Mouse (Mus musculus): ENCODE measurements around the gene Rusc2. TPM values are rescaled to one million over a fixed set of nuclear protein-coding genes. Genes with fewer than 3 reads are reported as not detected.

The Rusc2 gene
- polyA plus RNA-seq, 1 experiment from 2014 or later = 23.4 TPM

- Histone ChIP-seq H3K27me3 (replicated peaks; ENCODE audit: insufficient read depth, low read length) (0 out of 2 replicates have a peak, but pooled peaks cover 7% of the 10 kb centered on the region), H3K9ac (replicated peaks; ENCODE audit: low read depth) (no peak overlapping the region), H3K36me3 (ENCODE audit: insufficient read depth, low read length) (no peaks in the 10 kb centered on the region), H3K4me2 (replicated peaks; ENCODE audit: low read depth, low read length) (peak overlapping the region; percentile 35), H3K4me1 (ENCODE audit: insufficient read depth, low read depth, low read length) (peaks cover 4% of the 10 kb centered on the region; the same call in 1 of the 2 replicates), H3K9me3 (ENCODE audit: low read length) (no peaks in the 10 kb centered on the region), H3K27ac (ENCODE audit: low read length) (no peak overlapping the region), H3K4me3 (ENCODE audit: low read depth, low read length) (0 out of 2 replicates have a peak overlapping the region, but pooled peaks have one; percentile 8)
- ATAC-seq (0 out of 2 replicates have a peak, but pooled peaks have one; percentile 11), DNase-seq (ENCODE audit: low spot score) (no peak)
- under 1% methylated on average over 16 of the region's 18 CpGs for WGBS
- no peak for TF ChIP-seq CTCF (IDR thresholded peaks at IDR 0.05)
- TF ChIP-seq EP300 (IDR thresholded peaks at IDR 0.05) = no peak
Observed at GRCm38 (mm10) chr4:43453413-43453812, 71.6 kb downstream of the Rusc2 start.

- H3K27me3 ChIP-seq (replicated peaks; ENCODE audit: insufficient read depth, low read length) = 0 out of 2 replicates have a peak, but pooled peaks cover 7% of the 10 kb centered on the region
- H3K4me3 ChIP-seq (ENCODE audit: low read depth, low read length) = 0 out of 2 replicates have a peak within 1 kb of the TSS, but pooled peaks have one; percentile 8
- no peak within 1 kb of the TSS for H3K27ac ChIP-seq (ENCODE audit: low read length)
- no peak for ATAC-seq
- 25% methylated on average over 20 of the region's 20 CpGs for WGBS
- H3K9ac ChIP-seq (replicated peaks; ENCODE audit: low read depth) = no peak within 1 kb of the TSS
- no peaks in the 10 kb centered on the region for H3K36me3 ChIP-seq (ENCODE audit: insufficient read depth, low read length)
- TF ChIP-seq EP300 (IDR thresholded peaks at IDR 0.05) = no peak
- TF ChIP-seq CTCF (IDR thresholded peaks at IDR 0.05) = peak; percentile 32; the same call in 1 of the 2 replicates
- no peaks in the 10 kb centered on the region for H3K9me3 ChIP-seq (ENCODE audit: low read length)
- peak within 1 kb of the TSS; percentile 35 for H3K4me2 ChIP-seq (replicated peaks; ENCODE audit: low read depth, low read length)
- DNase-seq (ENCODE audit: low spot score) = peak; percentile 42
- H3K4me1 ChIP-seq (ENCODE audit: insufficient read depth, low read depth, low read length) = peaks cover 4% of the 10 kb centered on the region; the same call in 1 of the 2 replicates
Observed at GRCm38 (mm10) chr4:43454041-43454836, 72.5 kb downstream of the Rusc2 start, which contains the start of gene Cd72. TSS of gene Cd72 (minus strand) at chr4:43454628.

GRCm38 (mm10) chr4:43456470-43456869 is 74.7 kb downstream of the Rusc2 start:
- Histone ChIP-seq H3K4me2 (replicated peaks; ENCODE audit: low read depth, low read length) (no peak overlapping the region), H3K4me3 (ENCODE audit: low read depth, low read length) (no peak overlapping the region), H3K27me3 (replicated peaks; ENCODE audit: insufficient read depth, low read length) (0 out of 2 replicates have a peak, but pooled peaks cover 7% of the 10 kb centered on the region), H3K4me1 (ENCODE audit: insufficient read depth, low read depth, low read length) (peaks cover 4% of the 10 kb centered on the region; the same call in 1 of the 2 replicates), H3K9ac (replicated peaks; ENCODE audit: low read depth) (no peak overlapping the region), H3K9me3 (ENCODE audit: low read length) (no peaks in the 10 kb centered on the region), H3K36me3 (ENCODE audit: insufficient read depth, low read length) (no peaks in the 10 kb centered on the region), H3K27ac (ENCODE audit: low read length) (no peak overlapping the region)
- DNase-seq (ENCODE audit: low spot score) = no peak
- no peak for TF ChIP-seq EP300 (IDR thresholded peaks at IDR 0.05)
- TF ChIP-seq CTCF (IDR thresholded peaks at IDR 0.05) = no peak
- WGBS = 41% methylated on average over 4 of the region's 4 CpGs
- no peak for ATAC-seq

- Histone ChIP-seq H3K9me3 (ENCODE audit: low read length) (no peaks in the 10 kb centered on the region), H3K4me3 (ENCODE audit: low read depth, low read length) (no peak overlapping the region), H3K36me3 (ENCODE audit: insufficient read depth, low read length) (no peaks in the 10 kb centered on the region), H3K4me2 (replicated peaks; ENCODE audit: low read depth, low read length) (no peak overlapping the region), H3K9ac (replicated peaks; ENCODE audit: low read depth) (no peak overlapping the region), H3K4me1 (ENCODE audit: insufficient read depth, low read depth, low read length) (peaks cover 4% of the 10 kb centered on the region; the same call in 1 of the 2 replicates), H3K27ac (ENCODE audit: low read length) (no peak overlapping the region), H3K27me3 (replicated peaks; ENCODE audit: insufficient read depth, low read length) (0 out of 2 replicates have a peak, but pooled peaks cover 7% of the 10 kb centered on the region)
- WGBS = 14% methylated on average over 8 of the region's 8 CpGs
- TF ChIP-seq CTCF (IDR thresholded peaks at IDR 0.05) (no peak), EP300 (IDR thresholded peaks at IDR 0.05) (no peak)
- DNase-seq (ENCODE audit: low spot score) = no peak
- no peak for ATAC-seq
Observed at GRCm38 (mm10) chr4:43457124-43457523, 75.3 kb downstream of the Rusc2 start.

GRCm38 (mm10) chr4:43463102-43463501 is 81.3 kb downstream of the Rusc2 start:
- H3K4me3 ChIP-seq (ENCODE audit: low read depth, low read length) = no peak overlapping the region
- H3K27me3 ChIP-seq (replicated peaks; ENCODE audit: insufficient read depth, low read length) = no peaks in the 10 kb centered on the region
- WGBS = 79% methylated on average over 5 of the region's 5 CpGs
- TF ChIP-seq CTCF (IDR thresholded peaks at IDR 0.05) = no peak
- TF ChIP-seq EP300 (IDR thresholded peaks at IDR 0.05) = no peak
- H3K4me1 ChIP-seq (ENCODE audit: insufficient read depth, low read depth, low read length) = no peaks in the 10 kb centered on the region
- no peak for DNase-seq (ENCODE audit: low spot score)
- ATAC-seq = no peak
- H3K27ac ChIP-seq (ENCODE audit: low read length) = no peak overlapping the region
- no peaks in the 10 kb centered on the region for H3K36me3 ChIP-seq (ENCODE audit: insufficient read depth, low read length)
- no peaks in the 10 kb centered on the region for H3K9me3 ChIP-seq (ENCODE audit: low read length)
- no peak overlapping the region for H3K9ac ChIP-seq (replicated peaks; ENCODE audit: low read depth)
- no peak overlapping the region for H3K4me2 ChIP-seq (replicated peaks; ENCODE audit: low read depth, low read length)

GRCm38 (mm10) chr4:43465935-43466334 is 84.2 kb downstream of the Rusc2 start:
- H3K27ac ChIP-seq (ENCODE audit: low read length) = no peak overlapping the region
- H3K4me3 ChIP-seq (ENCODE audit: low read depth, low read length) = no peak overlapping the region
- H3K36me3 ChIP-seq (ENCODE audit: insufficient read depth, low read length) = no peaks in the 10 kb centered on the region
- ATAC-seq (no peak), DNase-seq (ENCODE audit: low spot score) (no peak)
- H3K9me3 ChIP-seq (ENCODE audit: low read length) = no peaks in the 10 kb centered on the region
- no peak overlapping the region for H3K4me2 ChIP-seq (replicated peaks; ENCODE audit: low read depth, low read length)
- TF ChIP-seq CTCF (IDR thresholded peaks at IDR 0.05) = no peak
- WGBS = 70% methylated on average over 6 of the region's 6 CpGs
- H3K4me1 ChIP-seq (ENCODE audit: insufficient read depth, low read depth, low read length) = no peaks in the 10 kb centered on the region
- no peaks in the 10 kb centered on the region for H3K27me3 ChIP-seq (replicated peaks; ENCODE audit: insufficient read depth, low read length)
- H3K9ac ChIP-seq (replicated peaks; ENCODE audit: low read depth) = no peak overlapping the region

All from lung, postnatal 0 days (tissue).